Comparison of ENCODE assay signal across 8 mouse cellular contexts in genomic region chr15:101479007-101479665, GRCm38 (mm10). TPM values are rescaled to one million over a fixed set of nuclear protein-coding genes. Genes with fewer than 3 reads are reported as not detected.
DNase-seq lines count a peak whose midpoint lies in the region; ATAC-seq and TF ChIP-seq lines count a peak whose summit lies in the region.

No protein-coding gene starts in this region.

- H3K27me3 ChIP-seq in embryonic facial prominence, embryonic 11.5 days (ENCODE audit: control insufficient read depth, insufficient read depth, low read length): peaks cover 2% of the 10 kb centered on the region; the same call in 1 of the 2 replicates
- peaks cover 31% of the 10 kb centered on the region for H3K27me3 ChIP-seq in heart, embryonic 15.5 days
- H3K27me3 ChIP-seq in liver, embryonic 11.5 days (replicated peaks; ENCODE audit: control insufficient read depth, insufficient read depth, low read length): peaks cover 21% of the 10 kb centered on the region
- no peaks in the 10 kb centered on the region; the same call in 1 of the 2 replicates for H3K27me3 ChIP-seq in midbrain, postnatal 0 days (ENCODE audit: insufficient read depth, low read length)

- intact Hi-C loops in gastrocnemius, postnatal 36 days (cut with DNase I): no loop called here

- peak; percentile 69 for TF ChIP-seq CTCF in midbrain, postnatal 0 days (IDR thresholded peaks at IDR 0.05)

- no peaks in the 10 kb centered on the region for H3K9me3 ChIP-seq in embryonic facial prominence, embryonic 11.5 days (replicated peaks; ENCODE audit: control insufficient read depth, low read length)
- H3K9me3 ChIP-seq in heart, embryonic 15.5 days (replicated peaks): no peaks in the 10 kb centered on the region
- H3K9me3 ChIP-seq in liver, embryonic 11.5 days (ENCODE audit: control insufficient read depth, low read length): no peaks in the 10 kb centered on the region
- H3K9me3 ChIP-seq in midbrain, postnatal 0 days (ENCODE audit: low read length): no peaks in the 10 kb centered on the region

- H3K4me1 ChIP-seq in embryonic facial prominence, embryonic 11.5 days (ENCODE audit: control insufficient read depth, insufficient read depth, low read length): peaks cover 6% of the 10 kb centered on the region; the same call in 1 of the 2 replicates
- peaks cover 9% of the 10 kb centered on the region for H3K4me1 ChIP-seq in heart, embryonic 15.5 days (replicated peaks)
- no peaks in the 10 kb centered on the region for H3K4me1 ChIP-seq in liver, embryonic 11.5 days (replicated peaks; ENCODE audit: control insufficient read depth, insufficient read depth, low read length)
- peaks cover 4% of the 10 kb centered on the region; the same call in 1 of the 2 replicates for H3K4me1 ChIP-seq in midbrain, postnatal 0 days (ENCODE audit: insufficient read depth, low read length)

- 7% methylated on average over 31 of the region's 31 CpGs for WGBS in embryonic facial prominence, embryonic 11.5 days
- WGBS in heart, embryonic 15.5 days: 6% methylated on average over 31 of the region's 31 CpGs
- 12% methylated on average over 31 of the region's 31 CpGs for WGBS in liver, embryonic 11.5 days
- 8% methylated on average over 31 of the region's 31 CpGs for WGBS in midbrain, postnatal 0 days

- peak; percentile 29 for DNase-seq in gastrocnemius, adult 18-20 months (ENCODE audit: low spot score)
- DNase-seq in gastrocnemius, postnatal 36 days: no peak
- peak; percentile 67 for DNase-seq in embryonic facial prominence, embryonic 11.5 days (ENCODE audit: low spot score)
- DNase-seq in kidney, postnatal 10 days: peak; percentile 69
- peak; percentile 38 for DNase-seq in liver, embryonic 11.5 days (ENCODE audit: low spot score)
- DNase-seq in midbrain, postnatal 0 days (ENCODE audit: low spot score): peak; percentile 24
- peak; percentile 45 to 56 for DNase-seq in thymus, adult 18-20 months

- ATAC-seq in embryonic facial prominence, embryonic 11.5 days (replicated peaks; ENCODE audit: insufficient number of reproducible peaks, low FRiP score, low TSS enrichment, low read depth): no peak
- no peak for ATAC-seq in heart, embryonic 15.5 days (replicated peaks; ENCODE audit: insufficient number of reproducible peaks, insufficient read depth, low FRiP score, low read depth)
- no peak for ATAC-seq in liver, embryonic 11.5 days (replicated peaks; ENCODE audit: low FRiP score)
- ATAC-seq in midbrain, postnatal 0 days (ENCODE audit: low FRiP score): no peak

- H3K4me3 ChIP-seq in embryonic facial prominence, embryonic 11.5 days (ENCODE audit: low read depth, low read length): peak overlapping the region; percentile 21
- peak overlapping the region; percentile 34 for H3K4me3 ChIP-seq in heart, embryonic 15.5 days
- peak overlapping the region; percentile 8 for H3K4me3 ChIP-seq in liver, embryonic 11.5 days (ENCODE audit: low read depth, low read length)
- peak overlapping the region; percentile 11; the same call in 1 of the 2 replicates for H3K4me3 ChIP-seq in midbrain, postnatal 0 days (ENCODE audit: low read depth, low read length)

- H3K4me2 ChIP-seq in embryonic facial prominence, embryonic 11.5 days (ENCODE audit: low read depth, low read length): peak overlapping the region; percentile 57
- H3K4me2 ChIP-seq in heart, embryonic 15.5 days: peak overlapping the region; percentile 62
- peak overlapping the region; percentile 46 for H3K4me2 ChIP-seq in liver, embryonic 11.5 days
- peak overlapping the region; percentile 51 for H3K4me2 ChIP-seq in midbrain, postnatal 0 days (ENCODE audit: low read depth, low read length, poor library complexity, severe bottlenecking)

- H3K9ac ChIP-seq in embryonic facial prominence, embryonic 11.5 days (replicated peaks; ENCODE audit: low read length): 0 out of 2 replicates have a peak overlapping the region, but pooled peaks have one; percentile 7
- no peak overlapping the region for H3K9ac ChIP-seq in heart, embryonic 15.5 days
- no peak overlapping the region for H3K9ac ChIP-seq in liver, embryonic 11.5 days (ENCODE audit: low read depth, low read length)
- H3K9ac ChIP-seq in midbrain, postnatal 0 days (replicated peaks; ENCODE audit: low read length, poor library complexity, severe bottlenecking): 0 out of 2 replicates have a peak overlapping the region, but pooled peaks have one; percentile 2

- no peaks in the 10 kb centered on the region for H3K36me3 ChIP-seq in embryonic facial prominence, embryonic 11.5 days (replicated peaks; ENCODE audit: control insufficient read depth, insufficient read depth, low read depth, low read length)
- H3K36me3 ChIP-seq in heart, embryonic 15.5 days: no peaks in the 10 kb centered on the region
- H3K36me3 ChIP-seq in liver, embryonic 11.5 days (ENCODE audit: control insufficient read depth, insufficient read depth, low read length): no peaks in the 10 kb centered on the region
- H3K36me3 ChIP-seq in midbrain, postnatal 0 days (ENCODE audit: insufficient read depth, low read length): no peaks in the 10 kb centered on the region

- no peak overlapping the region for H3K27ac ChIP-seq in embryonic facial prominence, embryonic 11.5 days (replicated peaks; ENCODE audit: low read depth, low read length)
- no peak overlapping the region for H3K27ac ChIP-seq in heart, embryonic 15.5 days
- H3K27ac ChIP-seq in liver, embryonic 11.5 days (ENCODE audit: low read depth, low read length): no peak overlapping the region
- H3K27ac ChIP-seq in midbrain, postnatal 0 days (ENCODE audit: low read depth, low read length): no peak overlapping the region

RNA-seq across cellular contexts. Expression of gene Krt86, which starts 5.9 kb away (rescaled TPM):
- not detected for total RNA-seq in gastrocnemius, adult 18-20 months (2021)
- total RNA-seq in gastrocnemius, postnatal 36 days (2021): not detected
- not detected in 2 replicates for polyA plus RNA-seq in embryonic facial prominence, embryonic 11.5 days (2014; fragmentation: Nextera tagmentation; extraction: Ambion mirVana)
- not detected in 2 replicates for polyA plus RNA-seq in heart, embryonic 15.5 days (2015; fragmentation: Nextera tagmentation; extraction: Ambion mirVana)
- polyA plus RNA-seq in liver, embryonic 11.5 days (2014; fragmentation: Nextera tagmentation; extraction: Ambion mirVana): not detected in 2 replicates
- 0.38 TPM in 1 of 2 replicates, not detected in the other for total RNA-seq in midbrain, postnatal 0 days (2014; rRNA removed)
- 0.15 and 0.17 TPM in 2 replicates for polyA plus RNA-seq in midbrain, postnatal 0 days (2015; fragmentation: Nextera tagmentation; extraction: Ambion mirVana)

RNA-seq across cellular contexts. Expression of gene Krt83, which starts 12.2 kb away (rescaled TPM):
- total RNA-seq in gastrocnemius, adult 18-20 months (2021): not detected
- not detected for total RNA-seq in gastrocnemius, postnatal 36 days (2021)
- polyA plus RNA-seq in embryonic facial prominence, embryonic 11.5 days (2014; fragmentation: Nextera tagmentation; extraction: Ambion mirVana): not detected in 2 replicates
- not detected in 2 replicates for polyA plus RNA-seq in heart, embryonic 15.5 days (2015; fragmentation: Nextera tagmentation; extraction: Ambion mirVana)
- polyA plus RNA-seq in liver, embryonic 11.5 days (2014; fragmentation: Nextera tagmentation; extraction: Ambion mirVana): not detected in 2 replicates
- total RNA-seq in midbrain, postnatal 0 days (2014; rRNA removed): not detected in 2 replicates
- polyA plus RNA-seq in midbrain, postnatal 0 days (2015; fragmentation: Nextera tagmentation; extraction: Ambion mirVana): not detected in 2 replicates

RNA-seq across cellular contexts. Expression of gene Krt81, which starts 15.6 kb away (rescaled TPM):
- not detected for total RNA-seq in gastrocnemius, adult 18-20 months (2021)
- total RNA-seq in gastrocnemius, postnatal 36 days (2021): not detected
- not detected in 2 replicates for polyA plus RNA-seq in embryonic facial prominence, embryonic 11.5 days (2014; fragmentation: Nextera tagmentation; extraction: Ambion mirVana)
- polyA plus RNA-seq in heart, embryonic 15.5 days (2015; fragmentation: Nextera tagmentation; extraction: Ambion mirVana): not detected in 2 replicates
- not detected in 2 replicates for polyA plus RNA-seq in liver, embryonic 11.5 days (2014; fragmentation: Nextera tagmentation; extraction: Ambion mirVana)
- 0.28 and 0.49 TPM in 2 replicates for total RNA-seq in midbrain, postnatal 0 days (2014; rRNA removed)
- polyA plus RNA-seq in midbrain, postnatal 0 days (2015; fragmentation: Nextera tagmentation; extraction: Ambion mirVana): 0.17 TPM in 1 of 2 replicates, not detected in the other

RNA-seq across cellular contexts. Expression of gene Krt88, which starts 31.6 kb away (rescaled TPM):
- total RNA-seq in gastrocnemius, adult 18-20 months (2021): not detected
- not detected for total RNA-seq in gastrocnemius, postnatal 36 days (2021)
- not detected in 2 replicates for polyA plus RNA-seq in embryonic facial prominence, embryonic 11.5 days (2014; fragmentation: Nextera tagmentation; extraction: Ambion mirVana)
- polyA plus RNA-seq in heart, embryonic 15.5 days (2015; fragmentation: Nextera tagmentation; extraction: Ambion mirVana): not detected in 2 replicates
- not detected in 2 replicates for polyA plus RNA-seq in liver, embryonic 11.5 days (2014; fragmentation: Nextera tagmentation; extraction: Ambion mirVana)
- not detected in 2 replicates for total RNA-seq in midbrain, postnatal 0 days (2014; rRNA removed)
- polyA plus RNA-seq in midbrain, postnatal 0 days (2015; fragmentation: Nextera tagmentation; extraction: Ambion mirVana): not detected in 2 replicates

RNA-seq across cellular contexts. Expression of gene Gm49425, which starts 37.9 kb away (rescaled TPM):
- total RNA-seq in gastrocnemius, adult 18-20 months (2021): not detected
- total RNA-seq in gastrocnemius, postnatal 36 days (2021): not detected
- polyA plus RNA-seq in embryonic facial prominence, embryonic 11.5 days (2014; fragmentation: Nextera tagmentation; extraction: Ambion mirVana): not detected in 2 replicates
- not detected in 2 replicates for polyA plus RNA-seq in heart, embryonic 15.5 days (2015; fragmentation: Nextera tagmentation; extraction: Ambion mirVana)
- not detected in 2 replicates for polyA plus RNA-seq in liver, embryonic 11.5 days (2014; fragmentation: Nextera tagmentation; extraction: Ambion mirVana)
- total RNA-seq in midbrain, postnatal 0 days (2014; rRNA removed): not detected in 2 replicates
- polyA plus RNA-seq in midbrain, postnatal 0 days (2015; fragmentation: Nextera tagmentation; extraction: Ambion mirVana): not detected in 2 replicates

Comparison
In these comparisons a context has a peak if more than half of its experiments do, and no peak if none do; other contexts are left out.
1. DNase-seq: peak in gastrocnemius, adult 18-20 months (single experiment), embryonic facial prominence, embryonic 11.5 days (single experiment), kidney, postnatal 10 days (single experiment), liver, embryonic 11.5 days (single experiment), midbrain, postnatal 0 days (single experiment) and thymus, adult 18-20 months (2 of 2); none in gastrocnemius, postnatal 36 days (0 of 2).
2. H3K9ac ChIP-seq: peak in embryonic facial prominence, embryonic 11.5 days (single experiment) and midbrain, postnatal 0 days (single experiment); none in heart, embryonic 15.5 days (single experiment) and liver, embryonic 11.5 days (single experiment).
3. Peak in every context shown above with its lines, with median percentiles within 50 percentile points of each other: H3K4me2 ChIP-seq and H3K4me3 ChIP-seq.